Mouse (Mus musculus): ENCODE results near the gene Fsd1l. TPM values are rescaled to one million over a fixed set of nuclear protein-coding genes. Genes with fewer than 3 reads are reported as not detected.
"Not testable (repeated sequence)": the region's sequence is repeated elsewhere in the genome, so short reads cannot be mapped to it uniquely, and the experiment has no call there.

Gene Fsd1l
- polyA plus RNA-seq, 1 experiment from 2014 or later, result 12.4 TPM

DNA sequence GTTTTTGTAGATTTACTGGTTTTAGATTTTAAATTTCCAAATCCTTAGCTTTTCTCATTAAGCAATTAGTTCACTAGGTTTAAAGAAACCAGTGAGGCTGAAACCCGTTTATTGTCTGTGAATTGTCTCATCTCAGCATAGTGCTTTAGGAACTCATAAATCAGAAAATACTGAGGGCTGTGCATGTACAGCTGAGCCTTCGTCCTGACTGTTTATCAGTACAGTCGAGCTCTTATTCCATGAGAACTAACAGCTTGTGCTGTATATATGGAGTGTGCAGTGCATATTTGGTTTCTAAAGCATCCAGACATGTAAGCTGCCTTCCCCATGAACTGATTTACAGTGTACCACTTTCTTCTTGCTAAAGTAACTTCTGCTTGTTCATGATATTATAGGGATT, 26.8 kb downstream of the Fsd1l start:
- Histone ChIP-seq H3K4me2 (ENCODE audit: low read depth, low read length) (no peak overlapping the region), H3K9me3 (ENCODE audit: control insufficient read depth, low read length) (no peaks in the 10 kb centered on the region), H3K4me3 (ENCODE audit: low read length) (no peak overlapping the region), H3K36me3 (ENCODE audit: control insufficient read depth, insufficient read depth, low read length) (no peaks in the 10 kb centered on the region), H3K27me3 (replicated peaks; ENCODE audit: control insufficient read depth, insufficient read depth, low read length) (no peaks in the 10 kb centered on the region), H3K4me1 (ENCODE audit: control insufficient read depth, insufficient read depth, low read length) (no peaks in the 10 kb centered on the region), H3K27ac (ENCODE audit: low read length) (no peak overlapping the region), H3K9ac (ENCODE audit: low read depth, low read length) (no peak overlapping the region)
- ATAC-seq, result no peak
- 38% methylated on average over 3 of the region's 3 CpGs for WGBS

DNA sequence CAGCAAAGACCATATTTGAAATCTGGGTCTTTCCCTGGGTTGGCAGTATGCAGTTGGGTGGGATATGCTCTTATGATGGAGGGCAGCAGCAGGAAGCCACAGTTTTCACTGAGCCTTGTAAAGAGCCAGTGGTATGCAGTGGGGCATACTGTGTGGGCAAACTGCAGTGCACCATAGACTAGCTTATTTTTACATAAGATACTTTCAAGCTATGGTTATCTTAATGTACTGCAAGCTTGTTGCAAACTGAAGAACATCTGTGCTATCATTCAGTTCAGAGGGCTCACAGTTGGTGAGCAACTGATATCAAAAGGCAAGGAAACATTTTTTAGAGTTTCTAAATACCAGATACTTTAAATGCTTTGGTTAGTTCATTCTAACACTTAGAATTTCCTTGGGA, 29.4 kb downstream of the Fsd1l start:
- Histone ChIP-seq H3K9me3 (ENCODE audit: control insufficient read depth, low read length) (no peaks in the 10 kb centered on the region), H3K36me3 (ENCODE audit: control insufficient read depth, insufficient read depth, low read length) (no peaks in the 10 kb centered on the region), H3K27ac (ENCODE audit: low read length) (no peak overlapping the region), H3K4me1 (ENCODE audit: control insufficient read depth, insufficient read depth, low read length) (no peaks in the 10 kb centered on the region), H3K27me3 (replicated peaks; ENCODE audit: control insufficient read depth, insufficient read depth, low read length) (no peaks in the 10 kb centered on the region), H3K9ac (ENCODE audit: low read depth, low read length) (no peak overlapping the region), H3K4me2 (ENCODE audit: low read depth, low read length) (no peak overlapping the region), H3K4me3 (ENCODE audit: low read length) (no peak overlapping the region)
- ATAC-seq, result no peak

DNA sequence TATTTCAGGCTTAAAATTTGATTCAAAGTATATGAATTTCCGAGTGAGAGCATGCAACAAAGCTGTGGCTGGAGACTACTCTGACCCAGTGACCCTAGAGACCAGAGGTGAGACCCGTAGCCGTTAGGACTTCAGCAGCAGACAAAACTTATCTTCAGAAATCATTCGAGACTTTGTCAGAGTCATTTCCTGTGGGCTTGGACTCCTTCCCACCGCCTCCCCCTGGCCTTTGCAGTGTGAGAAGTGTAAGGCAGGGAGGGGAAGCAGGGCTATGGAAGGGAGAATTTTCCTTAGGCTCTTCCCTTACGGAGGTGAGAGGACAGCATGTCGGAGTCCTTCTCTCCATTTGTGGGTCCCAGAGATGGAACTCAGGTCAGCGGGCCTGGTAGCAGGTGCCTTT, 50.8 kb downstream of the Fsd1l start:
- Histone ChIP-seq H3K27me3 (replicated peaks; ENCODE audit: control insufficient read depth, insufficient read depth, low read length) (no peaks in the 10 kb centered on the region), H3K36me3 (ENCODE audit: control insufficient read depth, insufficient read depth, low read length) (no peaks in the 10 kb centered on the region), H3K27ac (ENCODE audit: low read length) (no peak overlapping the region), H3K9me3 (ENCODE audit: control insufficient read depth, low read length) (no peaks in the 10 kb centered on the region), H3K4me2 (ENCODE audit: low read depth, low read length) (no peak overlapping the region), H3K4me3 (ENCODE audit: low read length) (no peak overlapping the region), H3K9ac (ENCODE audit: low read depth, low read length) (no peak overlapping the region), H3K4me1 (ENCODE audit: control insufficient read depth, insufficient read depth, low read length) (no peaks in the 10 kb centered on the region)
- ATAC-seq, result no peak
- WGBS, result 79% methylated on average over 8 of the region's 8 CpGs

DNA sequence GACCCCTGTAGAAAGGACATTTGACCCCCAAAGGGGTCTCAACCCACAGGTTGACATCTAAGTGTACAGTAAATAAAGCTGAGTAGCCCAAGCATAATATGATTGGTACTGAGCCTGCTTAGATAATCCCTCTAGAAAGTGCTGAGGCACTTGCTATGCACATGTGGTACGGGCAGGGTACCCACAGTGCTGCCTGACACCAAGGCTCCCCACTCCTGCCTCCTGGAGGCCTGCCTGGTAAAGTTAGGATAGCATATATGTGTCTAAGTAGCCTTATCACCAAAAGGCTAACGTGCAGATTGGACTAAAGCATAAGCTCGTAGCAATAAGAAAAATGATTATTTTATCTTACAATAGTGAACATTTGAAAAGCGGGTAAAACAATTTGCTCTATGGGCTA, 57.7 kb downstream of the Fsd1l start:
- Histone ChIP-seq H3K27ac (ENCODE audit: low read length) (no peak overlapping the region), H3K4me1 (ENCODE audit: control insufficient read depth, insufficient read depth, low read length) (no peaks in the 10 kb centered on the region), H3K27me3 (replicated peaks; ENCODE audit: control insufficient read depth, insufficient read depth, low read length) (no peaks in the 10 kb centered on the region), H3K4me3 (ENCODE audit: low read length) (no peak overlapping the region), H3K36me3 (ENCODE audit: control insufficient read depth, insufficient read depth, low read length) (no peaks in the 10 kb centered on the region), H3K4me2 (ENCODE audit: low read depth, low read length) (no peak overlapping the region), H3K9me3 (ENCODE audit: control insufficient read depth, low read length) (no peaks in the 10 kb centered on the region), H3K9ac (ENCODE audit: low read depth, low read length) (no peak overlapping the region)
- 86% methylated on average over 4 of the region's 4 CpGs for WGBS
- ATAC-seq, result no peak

DNA sequence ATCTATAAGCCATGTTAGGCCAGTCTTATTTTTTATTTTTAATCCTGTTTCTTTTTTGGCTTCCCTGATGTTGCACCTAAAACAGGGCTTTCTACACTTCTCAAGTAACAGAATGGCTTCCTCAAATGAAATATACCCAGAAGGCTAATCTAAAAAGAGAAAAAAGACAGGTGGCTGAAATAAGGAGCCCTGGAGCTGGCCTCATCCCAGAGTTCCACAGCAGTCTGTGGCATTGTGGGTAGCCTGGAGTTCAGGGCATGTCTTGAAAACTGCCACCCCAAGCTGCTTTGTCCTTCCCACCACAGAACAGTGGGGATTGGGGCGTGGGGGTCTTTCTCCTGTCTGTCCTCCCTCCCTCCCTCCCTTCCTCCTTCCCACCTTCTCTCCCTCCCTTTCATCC, 60.1 kb downstream of the Fsd1l start:
- Histone ChIP-seq H3K4me1 (ENCODE audit: control insufficient read depth, insufficient read depth, low read length) (no peaks in the 10 kb centered on the region), H3K27ac (ENCODE audit: low read length) (no peak overlapping the region), H3K27me3 (replicated peaks; ENCODE audit: control insufficient read depth, insufficient read depth, low read length) (no peaks in the 10 kb centered on the region), H3K4me2 (ENCODE audit: low read depth, low read length) (no peak overlapping the region), H3K36me3 (ENCODE audit: control insufficient read depth, insufficient read depth, low read length) (no peaks in the 10 kb centered on the region), H3K4me3 (ENCODE audit: low read length) (no peak overlapping the region), H3K9me3 (ENCODE audit: control insufficient read depth, low read length) (no peaks in the 10 kb centered on the region), H3K9ac (ENCODE audit: low read depth, low read length) (no peak overlapping the region)
- ATAC-seq, result no peak
- WGBS, result 83% methylated on average over 1 of the region's 1 CpGs

DNA sequence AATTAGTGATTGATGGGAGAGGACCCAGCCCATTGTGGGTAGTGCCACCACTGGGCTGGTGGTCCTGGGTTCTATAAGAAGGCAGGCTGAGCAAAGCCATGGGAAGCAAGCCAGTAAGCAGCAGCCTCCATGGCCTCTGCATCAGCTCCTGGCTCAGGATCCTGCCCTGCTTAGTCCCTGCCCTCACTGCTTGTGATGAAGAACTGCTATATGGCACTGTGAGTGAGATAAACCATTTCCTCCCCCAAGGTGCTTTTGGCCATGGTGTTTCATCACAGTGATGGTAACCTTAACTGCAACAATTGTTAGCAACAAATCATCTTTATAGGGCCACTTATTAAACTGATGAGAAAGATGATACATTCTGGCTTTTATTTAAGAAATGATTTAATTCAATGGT, 77.9 kb downstream of the Fsd1l start:
- not testable (repeated sequence) for H3K9me3 ChIP-seq (ENCODE audit: control insufficient read depth, low read length); H3K4me2 ChIP-seq (ENCODE audit: low read depth, low read length); H3K27me3 ChIP-seq (replicated peaks; ENCODE audit: control insufficient read depth, insufficient read depth, low read length); H3K27ac ChIP-seq (ENCODE audit: low read length); H3K4me1 ChIP-seq (ENCODE audit: control insufficient read depth, insufficient read depth, low read length); H3K4me3 ChIP-seq (ENCODE audit: low read length); H3K9ac ChIP-seq (ENCODE audit: low read depth, low read length); H3K36me3 ChIP-seq (ENCODE audit: control insufficient read depth, insufficient read depth, low read length); ATAC-seq

DNA sequence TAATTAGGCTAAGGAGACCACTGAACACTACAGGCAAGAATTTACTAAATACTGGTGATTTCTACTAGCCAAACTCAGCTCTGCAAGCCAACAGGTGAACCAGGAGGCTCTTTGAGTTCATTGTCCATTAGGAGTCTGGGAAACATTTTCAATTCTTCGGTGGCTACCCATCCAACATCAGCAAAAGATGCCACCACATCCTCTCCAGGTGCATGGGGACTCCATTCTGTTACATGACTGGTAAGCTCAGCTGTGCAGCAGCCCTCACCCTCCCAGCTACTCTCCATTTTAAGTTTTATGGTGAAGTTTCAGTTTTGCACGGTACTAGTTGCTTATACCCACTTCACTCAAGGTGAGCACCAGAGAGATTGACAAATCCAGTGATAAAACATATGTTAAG, 78.8 kb downstream of the Fsd1l start:
- H3K27ac ChIP-seq (ENCODE audit: low read length), result no peak overlapping the region

DNA sequence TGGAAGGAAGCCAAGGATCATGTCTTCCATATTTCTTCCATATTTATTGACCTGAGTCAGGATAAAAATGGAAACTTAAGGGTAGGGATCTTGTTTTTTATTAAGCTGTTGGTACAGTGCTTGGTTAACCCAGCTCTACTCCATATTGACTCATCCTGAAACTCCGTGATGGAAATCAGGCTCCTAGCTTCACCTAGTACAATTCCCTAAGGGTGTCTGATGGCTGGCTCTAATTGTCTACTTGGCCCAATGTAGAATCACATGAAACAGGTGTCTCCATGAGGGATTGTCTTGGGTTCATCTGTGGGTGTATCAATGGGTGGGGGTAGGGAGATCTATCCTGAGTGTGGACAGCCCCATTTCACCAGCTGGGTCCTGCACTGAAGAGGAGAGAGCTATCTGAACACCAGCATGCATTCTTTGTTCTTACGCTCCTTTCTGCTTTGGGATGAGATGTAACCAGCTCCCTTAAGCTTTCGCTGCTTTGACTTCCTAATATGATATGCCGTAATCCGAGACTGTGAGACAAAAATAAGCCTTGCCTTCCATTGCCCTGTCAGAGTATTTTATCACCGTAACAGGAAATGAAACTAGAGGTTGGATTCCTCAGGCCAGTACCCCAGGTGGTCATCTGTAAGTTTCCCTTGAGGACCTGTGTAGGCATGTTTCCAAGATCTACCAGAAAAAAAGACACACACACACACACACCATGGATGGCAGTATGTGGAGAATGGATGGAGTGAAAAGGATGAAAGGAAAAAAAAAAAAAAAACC, 79.5 kb downstream of the Fsd1l start:
- no peak for ATAC-seq
- no peaks in the 10 kb centered on the region for H3K36me3 ChIP-seq (ENCODE audit: control insufficient read depth, insufficient read depth, low read length)
- H3K27ac ChIP-seq (ENCODE audit: low read length), result no peak overlapping the region
- WGBS, result 84% methylated on average over 6 of the region's 6 CpGs
- H3K27me3 ChIP-seq (replicated peaks; ENCODE audit: control insufficient read depth, insufficient read depth, low read length), result no peaks in the 10 kb centered on the region
- H3K9ac ChIP-seq (ENCODE audit: low read depth, low read length), result no peak overlapping the region
- peaks cover 7% of the 10 kb centered on the region; the same call in 1 of the 2 replicates for H3K4me1 ChIP-seq (ENCODE audit: control insufficient read depth, insufficient read depth, low read length)
- H3K9me3 ChIP-seq (ENCODE audit: control insufficient read depth, low read length), result no peaks in the 10 kb centered on the region
- no peak overlapping the region for H3K4me2 ChIP-seq (ENCODE audit: low read depth, low read length)
- H3K4me3 ChIP-seq (ENCODE audit: low read length), result no peak overlapping the region

More for the DNA sequence above, 78.8 kb downstream of the Fsd1l start:
- WGBS, result 74% methylated on average over 2 of the region's 2 CpGs
- no peak overlapping the region for H3K4me2 ChIP-seq (ENCODE audit: low read depth, low read length)
- H3K27me3 ChIP-seq (replicated peaks; ENCODE audit: control insufficient read depth, insufficient read depth, low read length), result no peaks in the 10 kb centered on the region
- 0 out of 2 replicates have a peak, but pooled peaks cover 2% of the 10 kb centered on the region for H3K4me1 ChIP-seq (ENCODE audit: control insufficient read depth, insufficient read depth, low read length)
- ATAC-seq, result no peak
- H3K36me3 ChIP-seq (ENCODE audit: control insufficient read depth, insufficient read depth, low read length), result no peaks in the 10 kb centered on the region
- no peak overlapping the region for H3K4me3 ChIP-seq (ENCODE audit: low read length)
- H3K9ac ChIP-seq (ENCODE audit: low read depth, low read length), result no peak overlapping the region
- H3K9me3 ChIP-seq (ENCODE audit: control insufficient read depth, low read length), result no peaks in the 10 kb centered on the region

DNA sequence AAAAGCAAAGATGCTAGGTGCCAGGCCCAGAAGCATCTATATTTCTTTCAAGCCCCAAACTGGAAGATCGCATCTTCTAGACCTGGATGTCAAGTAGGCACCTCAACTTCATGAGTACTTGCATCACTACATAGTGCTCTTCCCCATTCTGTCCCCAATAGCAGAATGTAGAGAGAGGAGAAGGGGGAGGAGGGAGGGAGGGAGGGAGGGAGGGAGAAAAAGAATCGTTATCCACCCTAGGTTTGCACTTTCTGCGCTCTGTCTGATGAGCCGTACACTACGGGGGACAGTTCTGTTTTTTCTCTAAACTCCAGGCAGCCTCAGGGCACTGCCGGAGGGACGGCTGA, 82.4 kb downstream of the Fsd1l start, which contains the start of gene Fktn:
Gene Fktn, plus strand, starts transcription at position 295 of the 347 bp plus-strand sequence.
- H3K9ac ChIP-seq (ENCODE audit: low read depth, low read length), result peak within 1 kb of the TSS; percentile 85
- no peaks in the 10 kb centered on the region for H3K36me3 ChIP-seq (ENCODE audit: control insufficient read depth, insufficient read depth, low read length)
- peaks cover 7% of the 10 kb centered on the region; the same call in 1 of the 2 replicates for H3K4me1 ChIP-seq (ENCODE audit: control insufficient read depth, insufficient read depth, low read length)
- H3K27me3 ChIP-seq (replicated peaks; ENCODE audit: control insufficient read depth, insufficient read depth, low read length), result no peaks in the 10 kb centered on the region
- peak; percentile 73 for ATAC-seq
- WGBS, result 8% methylated on average over 7 of the region's 7 CpGs
- H3K9me3 ChIP-seq (ENCODE audit: control insufficient read depth, low read length), result no peaks in the 10 kb centered on the region
- H3K4me2 ChIP-seq (ENCODE audit: low read depth, low read length), result peak within 1 kb of the TSS; percentile 69
- peak within 1 kb of the TSS; percentile 84 for H3K4me3 ChIP-seq (ENCODE audit: low read length)
- peak within 1 kb of the TSS; percentile 73 for H3K27ac ChIP-seq (ENCODE audit: low read length)
